Mouse (Mus musculus) ovary, postnatal 10 days (tissue): Measurements from ENCODE around the gene Chst10.

ENCODE experiments used
- DNase-seq: peaks from one replicate; pipeline ENCODE4 v3.0.0; 2022; ENCODE audit warnings: low spot score

The Chst10 gene

GRCm38 (mm10) chr1:38866242-38866641 is 31.7 kb downstream of the Chst10 start:
- DNase-seq, result no peak

- no peak for DNase-seq
Observed at GRCm38 (mm10) chr1:38864341-38864740, 33.6 kb downstream of the Chst10 start.

- no peak for DNase-seq
Observed at GRCm38 (mm10) chr1:38862213-38862612, 35.7 kb downstream of the Chst10 start.

GRCm38 (mm10) chr1:38860867-38861524 is 37.0 kb downstream of the Chst10 start:
- DNase-seq, result no peak

GRCm38 (mm10) chr1:38860207-38860606 is 37.8 kb downstream of the Chst10 start:
- DNase-seq, result no peak

GRCm38 (mm10) chr1:38856196-38856595 is 41.8 kb downstream of the Chst10 start:
- no peak for DNase-seq

- DNase-seq, result no peak
Observed at GRCm38 (mm10) chr1:38852250-38852649, 45.7 kb downstream of the Chst10 start.

GRCm38 (mm10) chr1:38850650-38851049 is 47.3 kb downstream of the Chst10 start:
- DNase-seq, result no peak

- DNase-seq, result no peak
Observed at GRCm38 (mm10) chr1:38848451-38849289, 49.3 kb downstream of the Chst10 start.

- no peak for DNase-seq
Observed at GRCm38 (mm10) chr1:38847975-38848374, 50.0 kb downstream of the Chst10 start.

- no peak for DNase-seq
Observed at GRCm38 (mm10) chr1:38843275-38843674, 54.7 kb downstream of the Chst10 start.

GRCm38 (mm10) chr1:38842861-38843260 is 55.1 kb downstream of the Chst10 start:
- no peak for DNase-seq

GRCm38 (mm10) chr1:38839944-38840343 is 58.0 kb downstream of the Chst10 start:
- DNase-seq, result no peak

GRCm38 (mm10) chr1:38836477-38836872 is 61.5 kb downstream of the Chst10 start, which contains the start of gene Lonrf2:
Lonrf2 (minus strand) TSS chr1:38836711.
- no peak for DNase-seq

GRCm38 (mm10) chr1:38835568-38836476 is 62.1 kb downstream of the Chst10 start:
- DNase-seq, result no peak

- no peak for DNase-seq
Observed at GRCm38 (mm10) chr1:38834899-38835298, 63.1 kb downstream of the Chst10 start.

- no peak for DNase-seq
Observed at GRCm38 (mm10) chr1:38824926-38825325, 73.0 kb downstream of the Chst10 start.

- no peak for DNase-seq
Observed at GRCm38 (mm10) chr1:38823851-38824250, 74.1 kb downstream of the Chst10 start.

- DNase-seq, result no peak
Observed at GRCm38 (mm10) chr1:38819691-38820090, 78.3 kb downstream of the Chst10 start.

GRCm38 (mm10) chr1:38817671-38818070 is 80.3 kb downstream of the Chst10 start:
- no peak for DNase-seq

- no peak for DNase-seq
Observed at GRCm38 (mm10) chr1:38817268-38817667, 80.7 kb downstream of the Chst10 start.

- no peak for DNase-seq
Observed at GRCm38 (mm10) chr1:38816306-38816705, 81.7 kb downstream of the Chst10 start.
